Mouse (Mus musculus): ENCODE measurements around the gene Gm12216.

DNA sequence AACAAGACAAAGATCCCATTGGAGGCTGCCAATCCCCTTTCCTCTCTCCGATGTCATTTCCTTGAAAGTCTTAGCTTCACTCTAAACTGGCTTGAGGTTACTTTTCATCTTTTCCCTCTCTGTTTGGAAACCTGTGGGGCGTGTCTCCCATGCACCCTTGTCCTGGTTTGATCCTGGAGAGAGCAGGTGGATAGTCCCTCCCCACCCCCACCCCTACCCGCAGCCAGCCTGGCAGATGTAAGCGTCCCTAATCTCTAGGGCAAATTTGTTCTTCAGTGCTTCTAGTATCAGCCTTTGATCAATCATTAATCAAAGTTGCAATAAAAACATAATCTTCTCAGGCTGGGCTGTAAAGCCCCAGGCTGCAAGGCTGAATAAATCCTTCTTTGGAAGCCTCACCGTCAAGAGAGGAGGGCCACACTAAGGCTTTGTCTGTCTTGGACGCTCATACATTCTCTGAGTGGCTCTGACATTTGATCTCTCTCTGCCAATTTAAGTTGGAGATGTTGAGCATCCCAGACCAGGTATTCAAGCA, 61.6 kb downstream of the Gm12216 start:
- no peak for TF ChIP-seq POLR2A (IDR thresholded peaks at IDR 0.05; ENCODE audit: extremely low read depth, insufficient read depth, low read length)
- TF ChIP-seq CTCF (IDR thresholded peaks at IDR 0.05; ENCODE audit: extremely low read depth, insufficient read depth, low read length) = no peak
